Mouse (Mus musculus): ENCODE measurements at regions not wholly inside any gene's neighbourhood (a gene's known extent, or its start where the extent isn't known, plus 50 kb on each side); places are given as distances from the start of the nearest gene placed in this dataset.

- H3K4me3 ChIP-seq = no peak overlapping the region
- TF ChIP-seq TCF12 (IDR thresholded peaks at IDR 0.05; ENCODE audit: insufficient read depth, poor library complexity, severe bottlenecking) (no peak), MAX (IDR thresholded peaks at IDR 0.05; ENCODE audit: low read depth) (no peak), MYOG (IDR thresholded peaks at IDR 0.05; ENCODE audit: control insufficient read depth in 1 of 3, insufficient read depth in 1 of 3, insufficient read length in 2 of 3, low read depth in 2 of 3) (no peak), POLR2AphosphoS2 (IDR thresholded peaks at IDR 0.05; ENCODE audit: insufficient read length, low read depth) (no peak), MYOD1 (IDR thresholded peaks at IDR 0.05; ENCODE audit: control insufficient read depth in 1 of 3, insufficient read length in 2 of 3, low read depth in 2 of 3) (no peak), CEBPB (IDR thresholded peaks at IDR 0.05; ENCODE audit: insufficient read depth, poor library complexity, severe bottlenecking) (no peak), POLR2A (IDR thresholded peaks at IDR 0.05; ENCODE audit: insufficient read length, low read depth) (no peak), USF1 (IDR thresholded peaks at IDR 0.05; ENCODE audit: low read depth) (no peak), E2F4 (IDR thresholded peaks at IDR 0.05; ENCODE audit: insufficient read depth) (no peak), TCF3 (IDR thresholded peaks at IDR 0.05; ENCODE audit: insufficient read length, low read depth) (no peak), SRF (IDR thresholded peaks at IDR 0.05; ENCODE audit: control insufficient read depth, insufficient read length, low read depth) (no peak), REST (IDR thresholded peaks at IDR 0.05; ENCODE audit: insufficient read depth, insufficient read length) (no peak)
- no peaks in the 10 kb centered on the region for H3K79me2 ChIP-seq (ENCODE audit: control insufficient read depth, insufficient read depth)
These were observed 50.1 kb upstream of the Irs2 start for GRCm38 (mm10) chr8:11058392-11058791.

More at GRCm38 (mm10) chr8:11058392-11058791, 50.1 kb upstream of the Irs2 start:
- Histone ChIP-seq H3K36me3 (ENCODE audit: control insufficient read depth, insufficient read depth) (no peaks in the 10 kb centered on the region), H3K27me3 (ENCODE audit: control insufficient read depth, insufficient read depth, insufficient read length) (peaks cover 37% of the 10 kb centered on the region), H3K4me2 (ENCODE audit: low read depth) (no peak overlapping the region), H3ac (ENCODE audit: control insufficient read depth, insufficient read length) (no peak overlapping the region)
